Mouse (Mus musculus): Measurements from ENCODE around the gene Slc4a3. TPM values are rescaled to one million over a fixed set of nuclear protein-coding genes. Genes with fewer than 3 reads are reported as not detected.
A peak's percentile ranks its signal among the peaks of the same experiment; 100 is the strongest.

Slc4a3 gene
- polyA plus RNA-seq, 2 experiments: 21.5 to 101 TPM

DNA sequence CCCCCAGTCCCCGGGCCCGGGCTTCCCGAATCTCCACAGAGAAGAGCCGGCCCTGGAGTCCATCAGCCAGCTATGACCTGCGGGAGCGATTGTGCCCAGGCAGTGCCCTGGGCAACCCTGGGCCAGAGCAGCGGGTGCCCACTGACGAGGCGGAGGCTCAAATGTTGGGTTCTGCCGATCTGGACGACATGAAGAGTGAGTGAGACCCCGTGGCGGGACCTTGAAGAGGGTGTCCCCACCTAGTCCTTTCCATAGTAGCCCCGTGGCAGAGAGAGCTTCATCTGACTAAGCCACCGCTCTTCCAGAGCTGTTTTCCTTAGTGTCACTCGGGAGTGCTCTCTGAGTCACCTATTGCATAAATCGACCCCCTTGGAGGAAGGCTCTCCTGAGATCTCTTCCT is 2.8 kb downstream of the Slc4a3 start:
- ATAC-seq (ENCODE audit: low FRiP score, low read depth): no peak
- WGBS: 87% methylated on average over 17 of the region's 17 CpGs
- no peak overlapping the region for H3K9ac ChIP-seq (ENCODE audit: low read depth, low read length, severe bottlenecking)
- no peak overlapping the region for H3K4me2 ChIP-seq (replicated peaks; ENCODE audit: low read depth, low read length, severe bottlenecking)
- H3K4me1 ChIP-seq (ENCODE audit: control insufficient read depth, insufficient read depth, low read length): peaks cover 12% of the 10 kb centered on the region
- no peak for TF ChIP-seq POLR2A (IDR thresholded peaks at IDR 0.05; ENCODE audit: borderline replicate concordance, extremely low read depth, insufficient read depth, insufficient read length)
- H3K36me3 ChIP-seq (ENCODE audit: control insufficient read depth, insufficient read depth, low read length): peaks cover 61% of the 10 kb centered on the region
- no peak overlapping the region for H3K4me3 ChIP-seq (replicated peaks; ENCODE audit: low read length)
- no peak overlapping the region for H3K27ac ChIP-seq (replicated peaks; ENCODE audit: low read depth, low read length)
- no peaks in the 10 kb centered on the region for H3K27me3 ChIP-seq (ENCODE audit: control insufficient read depth, insufficient read depth, low read length)
- no peak for DNase-seq (ENCODE audit: low spot score)
- H3K9me3 ChIP-seq (ENCODE audit: control insufficient read depth, low read length): no peaks in the 10 kb centered on the region

DNA sequence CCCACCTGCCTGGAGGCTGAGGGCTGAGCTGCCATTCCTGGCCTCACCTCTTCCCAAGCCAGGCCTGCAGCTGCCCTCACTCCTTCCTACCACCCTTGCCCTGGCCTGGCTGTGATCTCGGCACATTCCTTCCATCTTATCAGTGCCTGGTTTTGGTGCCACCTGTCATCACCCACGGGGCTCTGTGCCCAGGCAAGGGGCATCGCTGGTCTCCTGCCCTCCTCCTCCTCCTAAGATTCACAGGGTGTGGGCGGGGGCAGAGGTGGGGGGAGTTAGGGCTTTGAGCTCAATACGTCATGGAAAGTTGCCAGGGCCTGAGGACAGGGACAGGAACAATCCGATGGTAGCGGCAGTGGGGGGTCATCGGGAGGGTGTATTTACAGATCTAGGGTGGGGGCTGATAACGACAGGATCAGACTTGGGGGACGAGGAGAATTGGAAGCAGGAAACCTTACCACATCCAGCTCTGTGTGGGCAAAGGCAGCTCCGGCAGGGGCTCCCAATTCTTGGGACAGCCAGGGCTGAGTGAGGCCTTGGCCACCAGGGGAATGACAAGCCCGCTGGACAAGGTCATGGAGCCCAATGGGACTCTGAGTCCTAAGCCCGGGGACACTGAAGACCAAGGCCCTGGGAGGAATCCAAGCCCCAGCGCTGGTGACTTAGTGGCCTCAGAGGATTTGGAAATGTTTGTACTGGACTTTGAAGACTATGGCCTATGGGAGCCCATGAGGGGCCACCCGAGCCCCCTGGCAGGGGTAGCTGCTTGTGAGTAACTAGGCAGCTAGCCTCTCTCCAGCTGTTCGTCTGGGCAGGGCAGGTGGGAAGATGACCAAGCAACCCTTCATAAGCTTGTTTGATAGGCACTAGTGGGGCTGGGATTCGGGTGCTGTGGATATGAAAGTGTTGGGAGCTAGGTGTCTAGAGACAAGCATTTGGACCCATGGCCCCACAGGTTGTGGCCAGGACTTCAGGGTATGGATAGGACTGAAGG is 3.5 kb downstream of the Slc4a3 start:
- Histone ChIP-seq H3K4me3 (replicated peaks; ENCODE audit: low read length) (no peak overlapping the region), H3K4me2 (replicated peaks; ENCODE audit: low read depth, low read length, severe bottlenecking) (no peak overlapping the region), H3K4me1 (ENCODE audit: control insufficient read depth, insufficient read depth, low read length) (peaks cover 12% of the 10 kb centered on the region), H3K9me3 (ENCODE audit: control insufficient read depth, low read length) (no peaks in the 10 kb centered on the region), H3K9ac (ENCODE audit: low read depth, low read length, severe bottlenecking) (no peak overlapping the region), H3K27me3 (ENCODE audit: control insufficient read depth, insufficient read depth, low read length) (no peaks in the 10 kb centered on the region), H3K36me3 (ENCODE audit: control insufficient read depth, insufficient read depth, low read length) (peaks cover 68% of the 10 kb centered on the region), H3K27ac (replicated peaks; ENCODE audit: low read depth, low read length) (no peak overlapping the region)
- no peak for DNase-seq (ENCODE audit: low spot score)
- WGBS: 84% methylated on average over 17 of the region's 17 CpGs
- no peak for ATAC-seq (ENCODE audit: low FRiP score, low read depth)
- no peak for TF ChIP-seq POLR2A (IDR thresholded peaks at IDR 0.05; ENCODE audit: borderline replicate concordance, extremely low read depth, insufficient read depth, insufficient read length)

DNA sequence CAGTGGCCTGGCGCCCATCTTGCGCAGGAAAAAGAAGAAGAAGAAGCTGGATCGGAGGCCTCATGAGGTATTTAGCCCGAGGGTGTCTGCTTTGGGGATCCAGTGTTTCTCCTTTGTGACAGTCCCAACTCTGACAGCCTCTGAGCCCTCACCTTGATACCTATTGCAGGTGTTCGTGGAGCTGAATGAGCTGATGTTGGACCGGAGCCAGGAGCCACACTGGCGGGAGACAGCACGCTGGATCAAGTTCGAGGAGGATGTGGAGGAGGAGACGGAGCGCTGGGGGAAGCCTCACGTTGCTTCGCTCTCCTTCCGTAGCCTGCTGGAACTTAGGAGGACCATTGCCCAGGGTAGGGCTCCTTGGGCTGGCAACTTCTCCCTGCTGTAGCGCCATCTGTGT is 4.5 kb downstream of the Slc4a3 start:
- no peak overlapping the region for H3K27ac ChIP-seq (replicated peaks; ENCODE audit: low read depth, low read length)
- no peak overlapping the region for H3K4me3 ChIP-seq (replicated peaks; ENCODE audit: low read length)
- H3K27me3 ChIP-seq (ENCODE audit: control insufficient read depth, insufficient read depth, low read length): no peaks in the 10 kb centered on the region
- DNase-seq (ENCODE audit: low spot score) (peak; percentile 42), ATAC-seq (ENCODE audit: low FRiP score, low read depth) (no peak)
- no peak for TF ChIP-seq POLR2A (IDR thresholded peaks at IDR 0.05; ENCODE audit: borderline replicate concordance, extremely low read depth, insufficient read depth, insufficient read length)
- 78% methylated on average over 15 of the region's 15 CpGs for WGBS
- H3K9ac ChIP-seq (ENCODE audit: low read depth, low read length, severe bottlenecking): no peak overlapping the region
- H3K36me3 ChIP-seq (ENCODE audit: control insufficient read depth, insufficient read depth, low read length): peaks cover 77% of the 10 kb centered on the region
- no peaks in the 10 kb centered on the region for H3K9me3 ChIP-seq (ENCODE audit: control insufficient read depth, low read length)
- H3K4me2 ChIP-seq (replicated peaks; ENCODE audit: low read depth, low read length, severe bottlenecking): no peak overlapping the region
- peaks cover 12% of the 10 kb centered on the region for H3K4me1 ChIP-seq (ENCODE audit: control insufficient read depth, insufficient read depth, low read length)

DNA sequence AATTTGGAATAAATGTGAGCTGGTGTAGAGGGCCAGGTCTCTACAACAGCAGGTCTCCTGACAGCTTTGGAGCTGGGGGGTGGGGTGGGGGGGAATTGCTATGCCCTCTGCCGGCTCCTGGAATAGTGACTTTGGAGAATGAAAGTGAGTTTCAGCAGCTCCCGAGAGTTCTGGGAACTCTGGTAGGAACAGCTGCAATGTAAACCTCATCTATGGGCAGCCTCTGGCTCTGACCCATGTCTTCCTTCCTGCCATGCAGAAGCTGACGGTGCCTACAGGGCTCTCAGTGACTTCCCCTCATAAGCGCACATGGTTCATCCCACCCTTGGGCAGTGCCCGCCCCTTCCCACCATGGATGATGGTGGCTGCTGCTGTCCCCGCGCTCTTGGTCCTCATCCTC is 9.6 kb downstream of the Slc4a3 start:
- DNase-seq (ENCODE audit: low spot score) (no peak), ATAC-seq (ENCODE audit: low FRiP score, low read depth) (no peak)
- TF ChIP-seq POLR2A (IDR thresholded peaks at IDR 0.05; ENCODE audit: borderline replicate concordance, extremely low read depth, insufficient read depth, insufficient read length): no peak
- Histone ChIP-seq H3K9me3 (ENCODE audit: control insufficient read depth, low read length) (no peaks in the 10 kb centered on the region), H3K4me2 (replicated peaks; ENCODE audit: low read depth, low read length, severe bottlenecking) (no peak overlapping the region), H3K4me3 (replicated peaks; ENCODE audit: low read length) (no peak overlapping the region), H3K27me3 (ENCODE audit: control insufficient read depth, insufficient read depth, low read length) (no peaks in the 10 kb centered on the region), H3K4me1 (ENCODE audit: control insufficient read depth, insufficient read depth, low read length) (peaks cover 10% of the 10 kb centered on the region), H3K36me3 (ENCODE audit: control insufficient read depth, insufficient read depth, low read length) (peaks cover 72% of the 10 kb centered on the region), H3K9ac (ENCODE audit: low read depth, low read length, severe bottlenecking) (no peak overlapping the region), H3K27ac (replicated peaks; ENCODE audit: low read depth, low read length) (no peak overlapping the region)
- WGBS: 86% methylated on average over 7 of the region's 7 CpGs

DNA sequence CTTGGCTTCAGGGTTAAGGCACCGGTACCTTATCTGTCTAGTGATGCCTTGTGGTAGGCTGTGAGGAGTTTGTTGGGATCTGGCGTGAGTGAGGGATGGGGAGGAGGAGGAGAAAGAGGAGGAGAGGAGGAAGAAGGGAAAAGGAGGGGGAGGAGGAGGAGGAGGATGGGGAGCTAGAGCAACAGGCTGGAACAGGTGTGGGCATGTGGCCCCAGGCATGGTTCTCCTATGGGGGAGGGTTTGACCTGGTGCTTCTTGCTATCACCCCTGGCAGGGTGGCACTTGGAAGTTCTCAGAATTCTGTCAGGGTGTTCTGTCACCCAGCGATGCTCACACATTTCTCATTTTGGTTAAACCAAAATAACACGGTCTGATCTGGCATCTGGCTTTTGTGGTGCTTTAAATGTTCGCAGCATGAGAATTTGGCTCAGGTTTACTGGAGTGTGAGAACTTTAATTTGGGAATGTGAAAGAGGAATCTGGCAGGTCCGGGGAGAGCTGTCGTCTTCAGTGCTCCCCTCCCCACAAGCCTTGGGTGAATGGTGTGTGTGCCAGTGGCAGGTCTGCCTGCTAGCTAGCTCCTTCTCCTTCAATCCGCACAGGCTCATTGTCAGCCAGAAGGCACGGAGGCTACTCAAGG is 10.2 kb downstream of the Slc4a3 start:
- Histone ChIP-seq H3K4me1 (ENCODE audit: control insufficient read depth, insufficient read depth, low read length) (peaks cover 10% of the 10 kb centered on the region), H3K36me3 (ENCODE audit: control insufficient read depth, insufficient read depth, low read length) (peaks cover 66% of the 10 kb centered on the region), H3K9me3 (ENCODE audit: control insufficient read depth, low read length) (no peaks in the 10 kb centered on the region), H3K27ac (replicated peaks; ENCODE audit: low read depth, low read length) (no peak overlapping the region), H3K27me3 (ENCODE audit: control insufficient read depth, insufficient read depth, low read length) (no peaks in the 10 kb centered on the region), H3K4me3 (replicated peaks; ENCODE audit: low read length) (no peak overlapping the region), H3K4me2 (replicated peaks; ENCODE audit: low read depth, low read length, severe bottlenecking) (no peak overlapping the region), H3K9ac (ENCODE audit: low read depth, low read length, severe bottlenecking) (no peak overlapping the region)
- WGBS: 81% methylated on average over 9 of the region's 9 CpGs
- DNase-seq (ENCODE audit: low spot score) (no peak), ATAC-seq (ENCODE audit: low FRiP score, low read depth) (no peak)
- TF ChIP-seq POLR2A (IDR thresholded peaks at IDR 0.05; ENCODE audit: borderline replicate concordance, extremely low read depth, insufficient read depth, insufficient read length): no peak

Data from limb, embryonic 14.5 days (tissue).